Mouse (Mus musculus) right cerebral cortex, postnatal 36 days (tissue): Measurements from ENCODE around the gene Plscr2.
"Not testable (repeated sequence)": the region's sequence is repeated elsewhere in the genome, so short reads cannot be mapped to it uniquely, and the experiment has no call there.

Source experiments
- DNase-seq, 2 experiments: peaks; one replicate each; pipeline ENCODE4 v3.0.0; 2022; ENCODE audit warnings: low spot score in 2 of 2, mixed read lengths in 1 of 2

The Plscr2 gene

DNA sequence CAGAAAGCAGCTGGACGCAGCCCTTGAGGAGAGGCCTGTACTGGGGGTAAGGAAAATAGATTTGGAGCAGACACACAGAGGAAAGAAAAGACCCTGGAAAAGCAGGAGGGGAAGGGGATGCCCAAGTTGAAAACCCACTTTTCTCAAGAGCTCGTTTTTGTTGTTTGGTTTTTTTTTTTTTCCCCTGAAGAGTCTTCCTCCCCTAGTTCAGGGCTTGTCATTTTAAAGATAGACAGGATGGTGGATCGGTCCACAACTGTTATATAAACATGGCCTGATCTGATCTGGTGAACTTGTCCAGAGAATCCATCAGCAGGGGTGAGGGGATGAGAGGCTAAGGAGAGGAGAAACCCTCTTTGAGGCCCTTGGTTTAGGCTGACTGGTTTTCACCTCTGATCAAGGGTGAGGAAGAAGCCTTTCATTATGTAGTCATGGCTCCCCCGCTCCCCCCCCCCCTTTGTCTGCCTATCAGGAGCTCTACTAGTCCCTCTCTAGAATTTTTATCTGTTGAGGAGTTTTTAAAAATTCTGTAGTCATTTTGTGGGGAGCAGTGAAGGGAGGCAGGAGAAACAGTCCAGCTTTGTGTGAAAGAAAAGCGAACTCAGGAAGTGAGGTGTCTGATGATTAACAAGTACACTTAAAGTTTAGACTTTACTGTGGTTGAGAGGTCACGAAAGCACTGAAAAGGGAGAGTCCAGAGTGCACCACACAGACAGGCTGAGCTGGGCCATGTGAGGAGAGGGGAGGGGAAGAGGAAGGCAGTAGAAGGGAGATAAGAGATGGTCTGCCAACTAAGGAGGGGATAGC, 1.2 kb upstream of the Plscr2 start:
- DNase-seq: no peak

DNA sequence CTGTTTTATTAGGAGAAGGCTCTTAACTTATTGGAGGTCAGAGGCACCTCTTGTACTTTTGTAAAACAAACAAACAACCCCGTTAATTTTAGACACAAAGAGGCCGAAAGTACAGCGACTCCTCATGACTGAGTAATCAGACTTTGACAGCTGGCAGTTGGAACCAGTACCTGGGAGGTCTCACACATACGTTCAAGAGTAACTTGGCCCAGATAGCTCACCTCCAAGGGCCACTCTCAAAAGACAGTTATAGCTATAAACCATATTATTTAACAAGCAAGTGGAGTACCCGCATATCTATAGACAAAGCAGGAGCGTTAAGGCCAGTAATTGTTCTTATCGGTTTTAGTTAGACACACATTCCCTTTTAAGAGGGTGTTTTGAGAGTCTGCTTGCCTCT, 958 bp downstream of the Plscr2 start:
- DNase-seq: no peak

DNA sequence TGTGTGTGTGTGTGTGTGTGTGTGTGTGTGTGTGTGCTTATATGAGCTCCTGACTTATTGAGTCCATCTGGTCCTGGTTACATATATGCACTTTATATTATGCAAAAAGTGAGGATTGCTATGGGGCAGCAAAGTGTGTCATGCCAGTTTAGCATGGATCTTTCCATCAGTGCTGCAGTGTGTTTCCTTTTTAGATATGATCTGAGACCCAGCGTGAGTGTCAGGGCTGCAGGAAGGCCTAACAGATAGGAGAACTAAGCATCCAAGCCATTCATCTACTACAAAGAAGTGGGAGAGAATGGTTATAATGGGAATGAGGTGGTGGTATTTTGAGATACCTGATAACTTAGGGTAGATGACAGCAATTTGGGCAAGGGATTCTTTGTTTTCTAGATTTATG, 4.6 kb downstream of the Plscr2 start:
- DNase-seq: no peak

DNA sequence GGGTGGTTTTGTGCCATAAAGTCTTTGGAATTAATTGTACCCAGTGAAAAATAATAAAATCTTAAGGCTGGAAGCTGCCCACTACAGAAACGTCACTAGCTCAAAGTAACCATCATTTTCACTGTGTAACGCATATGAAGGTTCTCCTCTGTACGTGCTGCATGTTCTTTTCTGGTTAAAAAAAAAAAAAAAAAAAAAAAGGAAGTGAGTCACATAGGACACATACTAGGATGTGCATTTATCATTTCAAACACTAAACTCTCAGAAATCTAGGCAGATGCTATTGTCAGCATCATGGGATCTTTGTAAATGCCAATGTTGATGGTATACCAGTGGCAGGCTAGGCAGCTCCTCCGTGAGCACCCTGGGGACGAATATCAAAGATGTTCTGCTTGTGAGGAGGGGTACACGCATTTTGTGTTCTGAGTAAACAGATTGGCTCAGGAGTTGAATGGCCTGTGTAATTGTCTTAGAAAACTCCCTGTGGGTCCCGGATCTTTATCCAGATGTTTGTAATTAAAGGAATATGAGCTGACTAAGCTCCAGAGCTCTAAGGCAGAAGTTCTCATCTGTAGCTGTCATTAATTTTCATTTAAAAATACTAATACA, 7.3 kb downstream of the Plscr2 start:
- DNase-seq: no peak

DNA sequence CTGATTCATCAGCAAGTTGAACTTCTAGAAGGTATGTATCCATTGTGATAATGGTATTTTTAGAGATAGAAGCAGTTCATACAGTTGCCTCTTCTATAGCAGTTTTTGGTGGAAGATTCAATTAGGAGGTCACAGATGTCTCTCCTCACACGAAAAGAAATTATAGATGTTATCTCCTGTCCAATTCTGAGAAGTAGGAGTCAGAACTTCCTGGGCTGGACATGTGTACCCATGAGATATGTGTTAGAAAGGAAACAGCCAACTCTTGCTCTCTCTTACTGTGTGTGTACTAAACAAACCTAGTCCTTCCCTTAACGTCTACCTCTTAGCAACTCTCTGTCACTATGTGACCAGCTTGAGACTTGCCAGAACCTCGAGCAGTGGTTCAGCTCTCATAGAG, 14.3 kb downstream of the Plscr2 start:
- no peak for DNase-seq

DNA sequence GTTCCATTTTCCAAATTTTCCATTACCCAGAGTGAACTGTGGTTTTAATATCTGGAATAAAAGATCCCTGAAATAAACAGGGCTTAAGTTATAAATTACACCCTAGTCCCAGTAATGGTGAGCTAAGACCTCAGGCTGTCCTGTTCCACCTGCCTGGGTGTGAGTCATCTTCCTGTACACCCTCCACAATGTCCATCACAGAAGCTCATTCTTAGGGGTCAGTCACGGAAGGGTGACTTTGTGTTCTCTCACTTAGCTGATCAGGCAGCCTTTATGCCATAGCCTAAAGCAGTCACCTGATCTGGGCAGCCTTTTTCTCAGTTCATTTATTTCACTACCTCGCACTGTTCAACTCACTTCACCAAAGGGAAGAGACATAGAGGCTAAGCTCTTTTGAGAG, 16.8 kb downstream of the Plscr2 start:
- DNase-seq: no peak

DNA sequence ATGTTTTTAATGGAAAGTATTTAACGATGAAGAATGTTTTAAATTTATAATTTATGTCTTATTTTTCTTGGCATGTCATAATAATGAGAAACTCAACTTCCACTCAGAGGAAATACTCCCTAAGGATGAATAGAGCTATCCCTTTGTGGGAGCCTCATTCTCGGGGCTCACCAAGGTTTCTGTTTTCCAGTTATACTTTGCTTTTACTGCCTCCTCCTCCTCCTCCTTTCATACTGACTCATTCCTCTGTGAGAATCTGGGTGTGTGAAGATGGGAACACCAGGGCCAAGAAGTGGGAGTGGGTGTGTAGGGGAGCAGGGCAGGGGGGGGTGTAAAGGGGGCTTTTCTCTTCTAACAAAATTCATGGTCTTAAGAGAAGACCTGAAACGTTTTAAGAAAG, 17.5 kb downstream of the Plscr2 start:
- DNase-seq: no peak

DNA sequence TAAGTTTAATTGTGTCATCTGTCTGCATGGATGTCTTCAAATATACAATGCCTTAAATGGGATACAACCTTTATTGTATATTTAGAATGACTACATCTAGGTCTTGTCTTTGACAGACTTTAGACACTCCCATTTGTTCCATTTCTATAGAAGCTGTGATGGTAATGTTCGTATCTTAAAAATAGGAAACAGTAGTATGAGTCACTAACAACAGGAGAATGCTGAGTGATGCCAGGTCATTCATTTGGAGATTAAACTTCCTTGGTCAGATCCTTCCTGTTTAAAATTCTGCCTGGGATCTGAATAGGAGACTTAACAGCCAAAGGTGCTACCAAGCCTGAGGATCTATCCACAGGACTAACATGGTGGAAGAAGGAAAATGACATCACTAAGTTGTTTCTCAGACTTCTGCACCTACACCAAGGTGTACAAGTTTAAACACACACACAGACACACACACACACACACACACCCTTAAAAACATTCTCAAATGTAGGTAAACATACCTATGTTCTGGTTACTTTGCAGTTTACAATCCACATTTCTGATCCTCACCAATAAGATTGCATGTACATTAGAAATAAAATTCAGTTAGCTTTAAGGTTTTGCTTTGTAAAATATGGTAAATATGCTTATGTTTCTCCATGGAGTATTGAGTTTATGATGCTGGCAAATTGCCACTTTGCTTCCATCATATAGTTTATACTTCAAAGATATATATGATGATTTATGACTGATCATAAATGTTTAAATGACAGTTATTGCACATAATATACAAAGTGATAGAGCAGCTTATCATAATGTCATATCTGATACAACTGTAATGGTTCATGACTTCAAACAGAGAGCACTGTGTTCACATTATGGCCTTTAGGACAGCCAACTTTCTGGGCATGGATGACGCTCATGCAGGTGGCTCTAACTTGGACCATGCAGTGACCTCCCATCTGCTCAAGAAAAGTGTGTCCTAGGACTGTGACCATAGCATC, 18.5 kb downstream of the Plscr2 start:
- no peak for DNase-seq

DNA sequence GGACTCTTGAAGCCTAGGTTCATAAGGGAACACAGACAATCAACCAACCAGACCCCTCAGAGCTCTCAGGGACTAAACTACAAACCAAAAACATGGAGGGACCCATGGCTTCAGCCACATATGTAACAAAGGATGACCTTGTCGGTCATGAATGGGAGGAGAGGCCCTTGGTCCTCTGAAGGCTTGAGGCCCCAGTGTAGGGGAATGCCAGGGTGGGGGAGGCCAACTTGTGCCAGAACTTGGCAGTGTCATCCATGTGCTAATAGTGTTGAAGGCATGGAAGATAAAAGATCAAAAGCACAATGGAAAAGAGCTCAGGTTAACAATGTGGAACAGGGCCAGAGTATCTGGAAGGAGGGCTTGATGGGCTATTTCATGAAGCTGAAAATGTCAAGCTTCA, 22.9 kb downstream of the Plscr2 start:
- no peak for DNase-seq

DNA sequence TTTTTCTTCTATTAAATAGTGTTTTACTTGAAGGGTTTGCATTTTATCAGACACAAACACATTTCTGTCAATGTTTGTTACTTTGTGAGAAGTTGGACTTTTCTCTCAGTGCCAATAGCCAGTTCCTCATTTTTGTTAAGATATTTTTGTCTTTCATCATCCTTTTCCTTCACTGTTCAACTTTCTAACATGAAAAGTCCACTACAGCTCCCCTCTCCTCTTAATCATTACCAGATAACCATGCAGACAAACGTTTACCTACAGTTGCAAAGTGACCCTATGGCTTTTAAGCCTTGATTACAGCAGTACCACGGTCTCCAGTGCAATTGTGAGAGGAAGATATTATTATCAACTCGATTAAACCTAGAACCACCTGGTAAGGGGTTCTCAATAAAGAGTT, 25.8 kb downstream of the Plscr2 start:
- DNase-seq: no peak

DNA sequence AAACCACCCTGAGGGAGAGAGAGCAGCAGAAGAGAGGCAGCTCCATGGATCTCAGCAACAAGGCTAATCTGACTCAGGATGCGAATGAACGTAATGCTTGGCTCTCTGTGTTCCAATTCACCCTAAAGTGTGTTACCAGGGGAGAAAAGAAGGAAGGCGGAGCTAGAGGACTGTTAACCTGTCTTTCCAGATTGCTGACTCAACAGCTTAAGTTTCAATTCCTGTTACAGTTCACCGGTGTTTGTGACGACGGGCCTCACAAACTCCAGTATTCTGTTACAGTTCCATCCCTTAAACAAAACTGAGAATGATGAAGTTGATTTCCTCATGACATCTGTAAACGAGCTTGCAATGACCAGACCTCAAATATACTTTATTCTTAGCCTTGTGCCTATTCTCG, 29.7 kb downstream of the Plscr2 start:
- DNase-seq: no peak

DNA sequence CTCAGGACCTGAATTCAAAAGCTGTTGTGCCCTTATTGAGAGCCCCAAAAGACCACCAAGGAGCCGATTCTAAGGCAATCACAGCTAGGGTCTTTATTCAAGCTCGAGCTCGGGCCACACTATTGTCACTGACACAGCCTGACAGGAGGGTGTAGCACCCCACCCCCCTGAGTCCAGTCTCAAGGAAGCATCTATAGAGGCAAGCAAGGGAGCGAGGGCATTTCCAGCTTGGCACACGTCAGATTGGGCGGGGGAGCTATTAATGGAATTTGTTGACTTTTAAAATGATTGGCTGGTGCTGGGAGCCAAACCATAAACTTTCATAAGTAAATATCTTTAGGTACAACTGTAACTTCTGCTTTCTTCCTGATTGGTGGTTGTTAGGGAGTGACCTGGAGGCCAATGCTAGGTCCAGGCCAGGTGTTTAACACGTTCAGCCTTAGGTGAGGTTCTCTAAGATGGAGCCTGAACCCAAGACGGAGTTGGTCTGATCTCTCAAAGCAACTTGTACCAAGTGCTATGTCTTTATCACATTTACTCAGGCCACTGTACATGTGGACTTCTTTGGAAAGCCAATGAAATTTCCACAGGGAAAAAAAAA, 30.3 kb downstream of the Plscr2 start:
- no peak for DNase-seq

DNA sequence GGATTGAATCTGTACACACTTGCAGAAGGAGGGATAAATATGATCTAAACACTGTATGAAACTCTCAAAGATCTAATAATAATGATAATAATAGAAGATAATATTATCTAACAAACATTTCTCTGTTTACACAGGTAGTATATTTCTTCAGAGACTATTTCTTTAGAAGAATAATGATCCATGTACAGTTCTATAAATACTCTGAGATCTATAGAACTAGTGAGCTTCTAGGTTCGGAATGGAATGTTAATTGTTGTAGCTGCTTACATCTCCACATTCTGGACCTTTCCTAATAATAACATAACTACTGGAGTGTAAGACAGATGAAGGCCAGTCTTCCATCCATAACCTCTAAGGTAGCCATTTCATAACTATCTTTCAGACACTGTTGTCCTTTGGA, 33.7 kb downstream of the Plscr2 start, which contains the start of gene 1700057G04Rik:
TSS of gene 1700057G04Rik (plus strand) at position 301 of the 400 bp plus-strand sequence.
- DNase-seq: no peak

DNA sequence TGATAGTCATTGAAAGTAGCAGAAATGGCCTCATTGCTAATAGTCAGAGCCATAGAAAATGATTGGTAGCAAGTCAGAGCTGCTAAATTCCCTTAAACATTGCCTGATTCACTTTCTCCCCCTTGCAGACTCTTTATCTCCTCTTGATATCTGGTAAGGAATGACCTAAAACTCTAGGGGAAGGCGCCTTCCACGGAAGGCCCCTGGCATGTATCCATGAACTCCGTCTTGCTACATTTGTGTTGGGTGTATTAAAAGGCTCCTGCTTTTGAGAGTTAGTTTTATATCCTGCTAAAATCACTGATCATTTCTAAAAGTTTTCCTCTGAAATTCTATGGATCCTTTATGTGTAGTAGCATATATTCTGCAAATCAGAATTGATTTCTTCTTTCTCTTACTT, 41.4 kb downstream of the Plscr2 start:
- DNase-seq: no peak

DNA sequence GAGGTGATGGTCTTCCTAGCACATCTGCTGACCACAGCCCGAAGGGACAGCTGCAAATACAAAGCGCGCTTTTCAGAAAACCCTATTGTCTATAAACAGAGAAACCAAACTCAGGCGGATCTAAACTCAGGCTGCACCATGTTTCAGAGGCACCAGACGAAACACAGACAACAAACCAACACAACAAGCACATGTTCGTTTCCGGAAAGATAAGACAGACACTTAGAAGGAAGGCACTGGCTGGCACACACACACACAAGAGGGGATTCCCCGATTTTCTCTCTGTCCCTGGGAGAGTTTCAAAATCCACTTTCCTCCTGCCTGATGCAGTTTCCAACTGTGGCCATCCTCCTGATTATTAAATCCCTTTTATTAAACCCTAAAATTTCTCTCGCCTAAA, 50.5 kb downstream of the Plscr2 start:
- DNase-seq: not testable (repeated sequence)

DNA sequence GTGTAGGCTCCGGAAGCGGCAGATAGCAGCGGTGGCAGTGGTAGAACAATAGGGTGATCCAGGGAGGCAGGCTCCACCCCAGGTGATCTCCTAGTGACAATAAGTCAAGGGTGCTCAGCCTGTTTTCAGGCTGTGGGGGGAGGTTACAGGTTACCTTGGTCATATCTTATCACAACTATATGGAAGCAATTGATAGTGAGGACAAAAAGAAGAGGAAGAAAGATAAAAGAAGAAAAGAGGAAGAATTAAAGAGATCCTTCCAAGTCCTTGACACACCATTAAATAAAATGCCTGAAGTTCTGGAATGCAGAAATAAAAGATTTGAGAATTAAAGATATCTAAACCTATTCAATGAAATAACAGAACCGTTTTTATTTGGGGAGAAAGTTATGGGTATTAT, 51.4 kb downstream of the Plscr2 start:
- no peak for DNase-seq

DNA sequence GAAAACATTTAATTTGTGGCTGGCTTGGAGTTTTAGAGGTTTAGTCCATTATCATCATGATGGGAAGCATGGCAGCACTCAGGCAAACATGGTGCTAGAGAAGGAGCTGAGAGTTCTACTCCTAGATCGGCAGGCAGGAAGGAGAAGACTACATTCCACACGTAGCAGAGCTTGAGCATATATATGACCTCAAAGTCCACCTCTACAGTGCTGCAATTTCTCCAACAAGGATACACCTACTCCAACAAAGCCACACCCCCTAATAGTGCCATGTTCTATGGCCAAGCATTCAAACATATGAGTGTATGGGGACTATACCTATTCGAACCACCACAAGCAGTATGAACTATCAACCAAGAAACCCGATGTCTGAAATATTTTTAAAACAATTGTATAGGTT, 56.0 kb downstream of the Plscr2 start:
- no peak for DNase-seq

DNA sequence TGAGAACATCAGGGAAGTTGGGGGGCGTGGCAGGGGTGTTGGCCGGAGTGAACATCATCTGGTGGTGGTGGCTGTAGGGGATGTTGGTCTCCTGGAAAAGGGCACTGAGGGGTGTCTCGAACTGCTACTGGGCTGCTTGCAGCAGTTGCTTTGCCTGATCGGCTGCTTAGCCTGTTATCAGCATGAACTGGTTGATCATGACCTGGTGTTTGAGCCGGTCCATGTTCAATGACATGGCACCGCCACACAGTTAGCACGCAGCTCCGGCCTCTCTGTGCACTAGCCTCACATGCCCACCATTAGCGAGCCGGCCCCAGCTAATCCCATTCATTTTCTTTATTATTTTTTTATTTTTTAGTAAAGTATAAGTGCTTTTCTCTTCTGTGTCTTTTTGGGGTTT, 59.4 kb downstream of the Plscr2 start:
- no peak for DNase-seq

DNA sequence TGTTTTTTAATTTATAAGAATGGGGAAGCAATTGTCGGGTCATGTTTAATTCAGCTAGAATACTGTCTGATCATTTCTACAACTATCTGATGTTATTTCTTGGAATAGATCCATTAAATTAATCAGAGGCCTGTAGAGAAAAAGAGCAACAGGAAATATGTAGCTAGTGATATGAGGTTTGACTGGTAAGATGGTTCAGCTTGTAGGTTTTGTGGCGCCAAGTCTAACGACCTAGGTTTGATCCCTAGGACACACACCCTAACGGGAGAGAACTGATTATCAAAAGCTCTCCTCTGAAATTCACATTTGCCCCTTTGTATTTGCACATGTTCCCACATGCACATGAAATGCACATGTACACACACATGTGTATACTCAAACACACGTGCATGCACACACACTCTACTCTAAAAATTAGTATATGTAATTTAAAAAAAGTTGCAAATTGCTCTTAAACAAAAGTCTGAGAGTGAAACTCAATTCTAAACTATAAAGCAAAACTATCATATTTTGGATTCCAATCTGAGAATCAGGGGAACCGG, 59.9 kb downstream of the Plscr2 start:
- no peak for DNase-seq

DNA sequence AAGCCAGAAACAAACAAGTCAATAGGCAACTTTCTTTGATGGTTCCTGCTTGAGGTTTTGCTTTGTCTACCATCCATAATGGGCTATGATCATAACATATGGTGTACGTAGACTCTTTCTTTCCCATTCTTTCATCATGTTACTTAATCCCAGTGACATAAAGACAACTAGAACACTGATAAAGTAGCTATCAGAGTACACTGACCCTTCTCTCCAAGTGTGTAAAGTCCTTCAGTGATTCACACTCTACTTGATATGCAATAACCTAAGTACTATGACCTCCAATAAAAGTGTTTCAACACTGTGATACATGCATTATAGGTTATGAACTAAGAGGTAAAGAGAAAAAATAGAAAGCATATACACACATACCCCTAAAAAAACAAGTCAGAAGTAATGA, 61.7 kb downstream of the Plscr2 start:
- DNase-seq: no peak

DNA sequence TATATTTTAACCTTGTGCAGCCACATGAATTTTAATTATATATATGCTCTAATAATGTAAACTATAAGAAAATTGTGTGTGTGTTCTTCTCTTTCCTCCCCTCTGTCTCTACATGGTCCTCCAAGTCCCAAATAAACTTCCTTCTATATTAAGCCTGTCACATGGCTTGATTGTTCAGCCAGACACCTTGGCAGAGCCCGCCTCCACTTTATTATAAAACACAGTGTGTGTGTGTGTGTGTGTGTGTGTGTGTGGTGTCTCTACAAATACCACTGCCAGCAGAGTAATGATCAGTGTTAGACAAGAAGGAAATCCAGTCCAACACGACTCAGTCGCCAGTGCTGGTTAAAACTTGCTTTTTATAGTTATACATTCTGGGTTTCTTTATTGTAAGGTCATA, 62.3 kb downstream of the Plscr2 start:
- no peak for DNase-seq

DNA sequence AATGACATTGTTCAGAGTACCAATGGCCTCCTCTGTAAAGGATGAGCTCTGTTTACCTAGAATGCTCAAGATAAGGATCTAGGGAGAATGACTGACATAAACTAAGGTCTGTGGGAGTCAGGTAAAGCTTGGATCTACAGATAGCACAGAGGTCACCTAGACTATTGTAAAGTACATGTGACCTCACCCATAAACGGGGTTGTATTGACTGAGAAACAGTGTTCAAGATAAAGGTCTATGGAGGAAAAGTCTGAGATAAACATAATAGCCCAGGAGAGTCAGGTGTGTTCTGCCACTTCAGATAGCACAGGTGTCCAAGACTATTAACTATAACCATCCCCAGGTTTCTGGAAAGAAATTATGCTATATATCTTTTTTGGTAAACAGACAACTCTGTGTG, 63.6 kb downstream of the Plscr2 start:
- no peak for DNase-seq
